Mouse (Mus musculus) kidney, adult 2 months (tissue): Measurements from ENCODE around the gene Tfap4.

Experiments
- CTCF ChIP-seq: fragments of 200-500 bp; conservative IDR thresholded peaks from 2 replicates; pipeline ENCODE4 v1.5.1; 2011; ENCODE audit warnings: low read depth, mild to moderate bottlenecking, control low read depth, low read length, moderate library complexity, mixed read lengths; ENCODE audit not compliant: insufficient read depth, insufficient read length
- POLR2A ChIP-seq: fragments of 200-500 bp; IDR thresholded peaks from one replicate; pipeline ENCODE4 v1.6.1; 2011; ENCODE audit warnings: low read depth, low read length, control low read depth

DNA sequence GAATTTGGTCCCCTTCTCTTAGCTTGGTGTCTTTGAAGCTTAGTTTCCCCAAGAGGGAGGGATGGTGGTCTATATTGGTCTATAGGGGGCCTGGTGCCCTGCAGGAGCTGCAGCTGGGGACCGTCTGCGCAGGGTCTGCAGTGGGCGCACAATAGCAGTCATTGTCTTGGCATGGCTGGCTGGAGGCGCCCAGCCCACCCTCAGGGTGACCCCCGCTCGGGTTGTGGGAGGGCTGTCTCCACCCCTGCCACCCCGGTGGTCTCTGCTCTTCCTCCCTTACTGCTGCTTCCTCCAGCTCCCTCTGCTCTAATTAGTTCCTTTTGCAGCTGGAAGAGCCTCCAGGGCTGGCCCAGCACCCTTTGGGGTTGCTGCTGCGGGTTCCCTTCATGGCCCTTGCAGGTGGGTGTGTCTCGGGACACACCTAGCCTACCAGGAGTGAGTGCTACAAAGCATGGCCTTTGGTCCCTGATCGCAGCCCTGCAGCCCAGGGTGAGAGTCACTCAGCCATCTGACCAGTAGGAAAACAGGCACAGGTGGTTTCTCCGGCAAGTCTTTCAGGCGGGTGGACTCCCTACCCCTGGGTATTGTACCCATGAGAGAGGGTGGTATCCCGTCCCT, 46.0 kb upstream of the Tfap4 start:
- no peak for TF ChIP-seq CTCF
- TF ChIP-seq POLR2A, result no peak
